Mouse (Mus musculus) brain, embryonic 14.5 days (tissue): ENCODE results near the gene Ago4. TPM values are rescaled to one million over a fixed set of nuclear protein-coding genes. Genes with fewer than 3 reads are reported as not detected.
"Not testable (repeated sequence)": the region's sequence is repeated elsewhere in the genome, so short reads cannot be mapped to it uniquely, and the experiment has no call there.

Experiments
- DNase-seq: peaks from one replicate; pipeline ENCODE4 v3.0.0-alpha.2; 2011; ENCODE audit warnings: low read depth
- CTCF ChIP-seq: fragments of 200-500 bp; IDR thresholded peaks from 2 replicates; pipeline ENCODE4 v1.5.1; 2012; ENCODE audit warnings: inconsistent platforms, mild to moderate bottlenecking, moderate library complexity, borderline replicate concordance; ENCODE audit not compliant: insufficient read depth, insufficient read length; ENCODE audit errors: extremely low read depth
- POLR2A ChIP-seq: fragments of 200-500 bp; IDR thresholded peaks from 2 replicates; pipeline ENCODE4 v1.6.1; 2012; ENCODE audit warnings: mild to moderate bottlenecking, inconsistent platforms, borderline replicate concordance; ENCODE audit not compliant: poor library complexity, insufficient read depth, insufficient read length, severe bottlenecking; ENCODE audit errors: extremely low read depth
- polyA plus RNA-seq: library from polyadenylated mRNA; depleted of rRNA; stranded (reverse); fragments of >200 nt; gene quantifications from 2 replicates; pipeline ENCODE4 v1.2.3, GENCODE M21; 2012

Gene Ago4
- polyA plus RNA-seq, 1 experiment, result 13.8 TPM

DNA sequence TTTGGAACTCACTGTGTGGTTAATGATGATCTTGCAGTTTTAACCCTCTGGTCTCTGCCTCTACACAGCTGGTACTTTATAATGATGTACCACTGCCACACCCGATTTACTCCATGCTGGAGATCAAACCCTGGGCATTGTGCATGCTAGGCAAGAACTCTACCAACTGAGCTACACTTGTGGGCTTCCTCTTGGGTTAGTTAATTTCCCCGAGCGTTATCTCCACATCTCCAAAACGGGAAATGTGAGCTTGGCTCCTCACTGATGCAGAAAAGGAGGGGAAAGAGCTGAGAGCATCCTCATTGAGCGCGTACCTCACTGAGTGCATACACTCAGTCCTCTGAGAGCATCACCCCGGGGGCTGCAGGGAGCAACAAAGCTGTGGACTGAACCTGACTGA, 9.6 kb upstream of the Ago4 start:
- TF ChIP-seq POLR2A (no peak), CTCF (no peak)
- DNase-seq, result no peak

DNA sequence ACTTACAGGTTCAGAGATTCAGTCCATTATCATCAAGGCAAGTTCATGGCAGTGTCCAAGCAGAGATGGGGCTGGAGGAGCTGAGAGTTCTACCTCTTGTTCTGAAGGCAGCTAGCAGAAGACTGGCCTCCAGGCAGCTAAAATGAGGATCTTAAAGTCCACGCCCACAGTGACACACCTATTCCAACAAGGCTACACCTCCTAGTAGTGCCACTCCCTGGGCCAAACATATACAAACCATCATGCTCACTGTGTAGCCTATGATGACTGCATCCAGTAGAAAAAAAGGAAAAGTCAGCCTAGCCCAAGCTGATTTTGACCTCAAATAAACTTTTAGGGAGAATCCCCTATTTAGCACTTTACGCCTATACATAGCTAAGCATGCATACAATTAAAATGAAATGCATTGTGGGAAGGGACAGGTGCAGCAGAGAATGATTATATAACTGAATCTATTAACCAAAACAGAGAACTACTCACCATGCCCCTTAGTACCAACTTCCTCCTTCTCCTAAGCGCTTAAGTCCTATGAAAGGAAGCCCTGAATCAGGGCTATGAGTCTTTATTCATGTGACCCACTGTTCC, 7.3 kb upstream of the Ago4 start:
- DNase-seq, result no peak
- TF ChIP-seq CTCF (no peak), POLR2A (no peak)

DNA sequence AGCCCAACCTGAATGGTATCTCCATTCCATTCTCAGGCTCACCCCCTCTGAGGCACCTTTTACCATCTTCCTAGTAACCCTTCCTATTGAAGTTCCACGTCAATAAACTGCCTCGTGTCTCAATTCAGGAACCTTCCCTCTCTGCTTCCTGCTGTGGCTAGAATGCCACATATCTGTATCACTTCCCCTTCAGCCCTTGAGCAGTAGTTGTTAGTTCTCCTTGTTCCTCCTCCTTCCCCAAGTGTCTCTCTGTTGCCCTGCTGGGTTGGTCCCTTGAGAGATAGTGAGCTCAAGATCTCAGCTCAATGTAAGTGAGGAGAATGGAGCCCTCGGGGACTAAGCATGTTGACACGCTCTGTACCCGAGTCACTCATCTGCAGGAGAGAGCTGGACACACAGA, 3.6 kb upstream of the Ago4 start:
- no peak for DNase-seq
- TF ChIP-seq CTCF, result no peak

DNA sequence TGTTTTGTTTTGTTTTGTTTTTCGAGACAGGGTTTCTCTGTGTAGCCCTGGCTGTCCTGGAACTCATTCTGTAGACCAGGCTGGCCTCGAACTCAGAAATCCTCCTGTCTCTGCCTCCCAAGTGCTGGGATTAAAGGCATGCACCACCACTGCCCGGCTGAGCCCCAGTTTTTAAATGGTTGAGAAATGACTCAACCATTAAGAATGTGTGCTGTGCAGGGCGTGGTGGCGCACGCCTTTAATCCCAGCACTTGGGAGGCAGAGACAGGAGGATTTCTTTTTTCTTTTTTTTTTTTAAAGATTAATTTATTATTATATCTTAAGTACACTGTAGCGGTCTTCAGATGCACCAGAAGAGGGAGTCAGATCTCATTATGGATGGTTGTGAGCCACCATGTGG, 2.4 kb upstream of the Ago4 start:
- DNase-seq, result not testable (repeated sequence)

DNA sequence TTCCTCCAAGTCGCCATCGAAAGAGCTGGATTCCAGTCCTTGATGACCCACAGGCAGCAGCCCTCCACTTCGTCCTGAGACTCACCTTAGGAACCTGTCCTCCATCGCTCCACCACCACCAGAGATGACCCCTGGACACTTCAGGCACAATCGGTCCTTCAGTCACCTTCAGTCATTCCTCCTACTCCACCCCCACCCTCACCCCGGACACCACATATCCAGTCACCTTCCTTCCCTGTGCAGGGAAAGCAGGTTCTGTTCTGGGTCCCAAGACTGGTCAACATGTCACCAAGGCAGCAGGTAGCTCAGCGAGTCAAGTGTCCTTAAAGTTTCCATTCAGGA, 428 bp upstream of the Ago4 start:
- TF ChIP-seq CTCF (no peak), POLR2A (no peak)
- no peak for DNase-seq

DNA sequence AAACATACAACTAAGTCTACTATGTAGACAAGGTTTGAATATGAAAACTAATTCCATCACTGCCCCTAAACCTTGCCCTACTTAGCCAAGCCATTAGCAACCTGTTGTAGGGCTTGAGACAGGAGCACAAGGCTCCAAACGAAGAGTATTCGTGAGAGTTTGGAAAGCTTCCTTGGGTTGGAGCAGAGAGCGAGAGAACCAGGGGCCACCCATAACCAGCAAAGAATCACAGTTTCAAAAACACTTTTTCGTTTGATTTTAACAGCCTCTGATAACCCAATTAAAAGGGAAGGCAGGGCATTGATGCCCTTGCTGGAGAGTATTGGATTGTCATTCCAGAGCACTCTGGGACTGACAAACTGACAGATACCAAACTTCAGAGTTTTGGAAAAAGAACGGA, 980 bp downstream of the Ago4 start:
- no peak for TF ChIP-seq POLR2A
- no peak for TF ChIP-seq CTCF
- no peak for DNase-seq

DNA sequence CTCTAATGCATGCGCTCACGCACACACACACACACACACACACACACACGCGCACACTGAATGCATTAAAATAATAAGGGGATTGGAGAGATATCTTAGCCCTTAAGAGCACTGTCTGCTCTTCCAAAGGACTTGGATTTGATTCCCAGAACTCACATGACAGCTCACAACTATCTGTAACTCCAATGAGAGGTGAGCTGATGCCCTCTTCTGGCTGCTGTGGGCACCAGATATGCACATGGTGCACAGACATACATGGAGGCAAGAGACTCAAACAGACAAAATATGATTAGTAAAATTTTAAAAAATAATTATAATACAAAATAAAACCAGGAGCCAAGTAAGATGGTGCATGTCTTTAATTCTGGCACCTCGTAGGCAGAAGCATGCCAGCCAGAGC, 6.4 kb downstream of the Ago4 start:
- no peak for TF ChIP-seq POLR2A
- DNase-seq, result no peak

DNA sequence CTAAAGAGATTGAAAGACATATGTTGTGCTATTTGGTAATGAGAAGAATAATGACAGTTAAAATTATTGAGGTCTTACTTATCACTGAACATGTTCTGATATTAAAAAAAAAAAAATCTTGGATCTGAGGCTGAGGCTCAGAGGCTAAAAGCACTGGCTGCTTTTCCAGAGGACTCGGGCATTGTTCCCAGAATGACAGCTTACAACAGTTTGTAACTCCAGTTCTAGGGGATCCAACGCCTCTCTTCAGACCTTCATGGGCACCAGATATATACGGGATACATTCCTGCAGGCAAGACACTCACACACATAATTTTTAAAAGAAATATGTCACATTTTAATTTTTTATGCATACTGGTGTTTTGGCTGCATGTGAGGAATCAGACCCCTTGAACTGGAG, 7.1 kb downstream of the Ago4 start:
- no peak for TF ChIP-seq CTCF
- no peak for DNase-seq

DNA sequence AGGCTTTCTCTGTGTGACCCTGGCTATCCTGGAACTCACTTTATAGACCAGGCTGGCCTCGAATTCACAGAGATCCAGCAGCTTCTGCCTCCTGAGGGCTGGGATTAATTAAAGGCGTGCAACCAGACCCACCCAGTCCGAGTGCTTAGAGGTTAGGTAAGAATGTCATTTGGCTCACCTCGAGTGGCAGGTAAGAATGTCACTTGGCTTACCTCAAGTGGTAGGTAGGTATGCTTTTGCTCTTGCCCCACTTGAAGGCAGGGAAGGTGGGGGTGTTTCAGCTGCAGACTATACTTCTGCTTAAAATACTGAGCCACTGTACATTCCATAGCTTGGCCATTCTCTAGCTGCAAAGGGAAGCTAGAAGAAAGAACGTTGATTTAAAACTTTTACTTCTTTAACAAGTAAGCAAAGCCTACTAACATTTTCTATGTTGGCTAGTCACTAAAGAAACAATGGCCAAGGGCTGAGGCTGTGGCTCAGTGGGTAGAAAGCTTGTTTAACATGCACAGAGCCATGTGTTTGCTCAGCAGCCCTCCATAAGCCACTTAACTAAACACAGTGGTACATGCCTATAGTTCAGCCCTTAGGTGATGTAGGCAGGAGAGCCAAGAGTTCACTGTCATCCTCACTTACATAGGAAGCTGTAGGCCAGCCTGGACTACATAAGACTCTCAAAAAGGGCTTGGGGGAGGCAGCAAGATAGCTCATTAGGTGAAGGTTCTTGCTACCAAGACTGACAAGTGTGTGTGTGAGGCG, 20.8 kb downstream of the Ago4 start:
- TF ChIP-seq CTCF, result no peak
- TF ChIP-seq POLR2A, result no peak
- no peak for DNase-seq

DNA sequence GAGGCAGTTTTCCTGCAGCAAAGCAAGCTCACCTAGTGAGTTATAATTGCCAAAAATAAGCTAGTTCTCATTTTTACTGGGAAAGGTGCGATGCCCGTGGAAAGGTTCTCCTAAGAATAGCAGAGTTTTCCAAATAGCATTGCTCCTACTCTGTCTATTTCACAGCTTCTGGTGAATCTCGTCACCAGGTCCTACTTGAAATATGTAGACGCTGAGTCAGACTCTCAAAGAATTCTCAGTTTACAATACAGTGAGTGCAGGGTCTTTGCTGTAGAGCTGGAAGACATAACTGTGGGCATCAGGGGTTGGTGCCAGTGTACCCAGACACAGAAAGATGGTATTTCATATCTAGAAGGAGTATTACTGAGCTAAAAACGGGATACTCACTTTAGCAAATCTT, 22.3 kb downstream of the Ago4 start:
- no peak for DNase-seq
- TF ChIP-seq CTCF (no peak), POLR2A (no peak)

DNA sequence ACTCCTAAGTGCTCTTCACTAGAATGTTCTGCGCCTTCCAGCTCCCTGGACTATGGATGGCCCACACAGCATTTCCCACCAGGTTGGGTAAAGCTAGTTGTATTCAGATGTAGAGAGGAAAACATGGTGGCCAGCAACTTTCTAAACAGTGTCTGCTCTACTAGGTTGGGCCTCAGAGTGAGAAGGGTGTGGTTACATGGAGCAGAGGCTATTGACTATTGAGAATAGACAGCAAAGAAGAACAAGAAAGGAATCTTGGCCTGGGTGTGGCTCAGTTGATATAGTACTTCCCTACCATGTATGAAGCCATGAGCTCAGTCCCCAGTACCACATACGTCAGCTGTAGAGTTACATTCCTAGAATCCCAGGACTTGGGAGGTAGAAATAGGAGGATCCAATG, 24.2 kb downstream of the Ago4 start:
- no peak for TF ChIP-seq CTCF
- no peak for DNase-seq

DNA sequence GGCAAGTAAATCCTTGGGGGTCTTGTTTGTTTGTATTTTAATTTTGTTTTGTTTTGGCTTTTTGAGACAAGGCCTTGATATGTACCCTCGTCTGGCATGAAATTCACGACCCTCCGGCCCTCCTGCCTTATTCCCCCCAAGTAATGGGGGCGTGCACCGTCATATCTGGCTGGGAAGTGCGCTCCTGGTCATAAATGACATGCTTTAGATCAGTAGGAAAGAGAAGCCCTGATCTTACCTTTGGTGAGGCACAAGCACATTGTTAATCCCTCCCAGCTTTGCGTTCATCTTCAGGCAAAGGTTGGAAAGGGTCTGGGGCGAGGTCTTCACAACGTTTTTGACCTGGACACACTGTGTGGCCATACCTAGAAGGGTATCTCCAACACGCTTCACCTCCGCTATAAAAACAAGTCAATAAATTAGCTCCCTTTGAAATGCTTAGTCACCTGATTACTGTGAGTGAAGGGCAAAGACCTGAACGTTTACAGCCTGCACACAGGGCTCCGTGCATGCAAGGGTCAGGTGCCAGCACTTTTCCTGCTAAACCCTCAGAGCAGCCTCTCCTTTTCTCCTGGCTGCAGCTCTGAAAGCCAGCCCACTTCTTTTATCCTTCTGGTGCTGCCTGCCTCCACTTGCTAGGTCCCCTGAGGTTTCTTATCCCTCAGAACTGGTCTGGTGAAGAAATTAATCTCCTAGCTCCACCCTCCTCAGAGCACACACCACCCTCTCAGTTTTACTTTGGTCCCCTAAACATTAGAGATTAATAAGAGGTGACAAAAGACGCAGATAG, 25.0 kb downstream of the Ago4 start:
- no peak for TF ChIP-seq POLR2A
- TF ChIP-seq CTCF, result no peak
- DNase-seq, result no peak

DNA sequence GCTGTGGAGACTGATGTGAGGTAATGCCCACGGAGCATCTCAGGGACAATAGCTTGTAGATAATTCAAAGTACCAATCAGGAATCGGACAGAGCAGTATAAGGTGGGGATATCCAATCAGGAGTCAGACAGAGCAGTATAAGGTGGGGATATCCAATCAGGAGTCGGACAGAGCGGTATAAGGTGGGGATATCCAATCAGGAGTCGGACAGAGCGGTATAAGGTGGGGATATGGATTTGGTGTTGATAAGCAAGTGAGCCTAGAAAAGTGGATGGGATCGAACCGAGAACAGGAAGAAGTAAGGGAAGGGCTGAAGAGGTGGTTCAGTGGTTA, 30.3 kb downstream of the Ago4 start:
- DNase-seq, result no peak
- no peak for TF ChIP-seq CTCF
- no peak for TF ChIP-seq POLR2A
